Comparison of ENCODE assay signal across 29 mouse cellular contexts in the genomic region with DNA sequence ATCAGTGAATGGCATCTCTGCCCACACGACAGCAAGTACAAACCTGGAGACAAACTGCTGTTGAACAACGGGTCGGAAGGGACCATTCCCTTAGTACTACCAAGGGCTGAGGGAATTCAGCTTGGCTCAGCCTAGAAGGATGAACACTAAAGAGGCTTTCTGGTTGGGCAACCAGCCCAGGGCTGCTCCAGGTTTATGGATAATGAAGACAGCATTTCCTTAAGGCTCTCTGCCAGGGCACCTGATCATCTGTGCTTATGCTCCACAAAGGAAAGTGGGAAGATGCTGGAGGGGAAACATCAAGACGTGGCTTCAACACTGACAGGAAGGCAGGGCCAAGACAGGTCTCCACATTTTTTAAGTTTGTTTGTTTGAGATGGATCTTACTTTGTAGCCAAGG. TPM values are rescaled to one million over a fixed set of nuclear protein-coding genes. Genes with fewer than 3 reads are reported as not detected.
A peak's percentile ranks its signal among the peaks of the same experiment; 100 is the strongest.
DNase-seq lines count a peak whose midpoint lies in the region; ATAC-seq lines count a peak whose summit lies in the region.
"Had no signal": no experiment of that assay in that cellular context is flagged by ENCODE, and none has a peak within 500 bp of the region (broad histone marks: within the 10 kb centered on the region; RNA-seq: fewer than 3 reads in every experiment).

No protein-coding gene starts in this region.

- H3K36me3 ChIP-seq in hindbrain, embryonic 16.5 days (ENCODE audit: control insufficient read depth, insufficient read depth, low read length): peaks cover 70% of the 10 kb centered on the region

- no peak overlapping the region for H3K27ac ChIP-seq in hindbrain, embryonic 16.5 days (ENCODE audit: low read depth, low read length)
- H3K27ac ChIP-seq: embryonic facial prominence, embryonic 13.5 days; heart, embryonic 10.5 days; heart, embryonic 15.5 days; hindbrain, embryonic 13.5 days; kidney, postnatal 0 days; lung, embryonic 15.5 days; midbrain, embryonic 10.5 days; midbrain, embryonic 15.5 days; neural tube, embryonic 15.5 days had no signal

- no peak overlapping the region for H3K4me3 ChIP-seq in hindbrain, embryonic 16.5 days (ENCODE audit: low read length)
- H3K4me3 ChIP-seq: embryonic facial prominence, embryonic 13.5 days; heart, embryonic 10.5 days; heart, embryonic 15.5 days; hindbrain, embryonic 13.5 days; lung, embryonic 15.5 days; midbrain, embryonic 10.5 days; midbrain, embryonic 15.5 days; neural tube, embryonic 15.5 days had no signal

- DNase-seq in left cerebral cortex, postnatal 4 days: peak; percentile 9
- no peak for DNase-seq in left cerebral cortex, postnatal 14 days (ENCODE audit: low spot score in 2 of 2)
- peak; percentile 48 for DNase-seq in cerebellum, adult 8-10 months
- DNase-seq in cerebellum, postnatal 25 days: peak; percentile 77 to 85
- no peak for DNase-seq in adrenal gland, adult 8-10 months
- no peak for DNase-seq in thymus, postnatal 36 days
- DNase-seq: adrenal gland, postnatal 36 days; B cell, adult 2 months; forebrain, postnatal 0 days; gastrocnemius, postnatal 10 days; heart, adult 11 months; kidney, postnatal 4 days; layer of hippocampus, postnatal 36 days; spleen, adult 18-20 months; thymus, postnatal 14 days had no signal

- intact Hi-C loops in left cerebral cortex, postnatal 4 days (cut with DNase I): no loop called here
- intact Hi-C loops in left cerebral cortex, postnatal 14 days (cut with DNase I): no loop called here

- H3K4me1 ChIP-seq in hindbrain, embryonic 16.5 days (ENCODE audit: control insufficient read depth, insufficient read depth, low read depth, low read length): no peaks in the 10 kb centered on the region
- H3K4me1 ChIP-seq: embryonic facial prominence, embryonic 13.5 days; heart, embryonic 10.5 days; heart, embryonic 15.5 days; hindbrain, embryonic 13.5 days; lung, embryonic 15.5 days; midbrain, embryonic 10.5 days; midbrain, embryonic 15.5 days; neural tube, embryonic 15.5 days had no signal

- no peak for ATAC-seq in hindbrain, embryonic 16.5 days
- ATAC-seq: forebrain, postnatal 0 days; intestine, postnatal 0 days; midbrain, embryonic 15.5 days had no signal

- H3K4me2 ChIP-seq in hindbrain, embryonic 16.5 days (ENCODE audit: low read length): no peak overlapping the region
- H3K4me2 ChIP-seq: embryonic facial prominence, embryonic 13.5 days; heart, embryonic 15.5 days; hindbrain, embryonic 13.5 days; lung, embryonic 15.5 days; midbrain, embryonic 15.5 days; neural tube, embryonic 15.5 days had no signal

- H3K9ac ChIP-seq in hindbrain, embryonic 16.5 days (ENCODE audit: low read depth, low read length): no peak overlapping the region
- H3K9ac ChIP-seq: embryonic facial prominence, embryonic 13.5 days; forebrain, postnatal 0 days; heart, embryonic 15.5 days; hindbrain, embryonic 13.5 days; lung, embryonic 15.5 days; midbrain, embryonic 15.5 days; neural tube, embryonic 15.5 days had no signal

- H3K27me3 ChIP-seq in hindbrain, embryonic 16.5 days (replicated peaks; ENCODE audit: control insufficient read depth, insufficient read depth, low read length): no peaks in the 10 kb centered on the region
- H3K27me3 ChIP-seq: embryonic facial prominence, embryonic 13.5 days; heart, embryonic 15.5 days; hindbrain, embryonic 13.5 days; lung, embryonic 15.5 days; midbrain, embryonic 15.5 days; neural tube, embryonic 15.5 days had no signal

- 78% methylated on average over 4 of the region's 4 CpGs for WGBS in hindbrain, embryonic 16.5 days

- no peaks in the 10 kb centered on the region for H3K9me3 ChIP-seq in hindbrain, embryonic 16.5 days (ENCODE audit: control insufficient read depth, low read length)
- H3K9me3 ChIP-seq: embryonic facial prominence, embryonic 13.5 days; heart, embryonic 10.5 days; heart, embryonic 15.5 days; hindbrain, embryonic 13.5 days; lung, embryonic 15.5 days; midbrain, embryonic 10.5 days; midbrain, embryonic 15.5 days; neural tube, embryonic 15.5 days had no signal

RNA-seq across cellular contexts. Expression of gene Slc4a11, which starts 27.1 kb away (rescaled TPM):
- under 1 TPM; 0.34 to 0.83 TPM for total RNA-seq in left cerebral cortex, postnatal 4 days (2021)
- total RNA-seq in left cerebral cortex, postnatal 14 days (2021): 1 to 10 TPM in 1 of 2 experiments, under 1 TPM in 1; 0.32 to 1.8 TPM
- 1 to 10 TPM; 2.6 to 7.8 (median 5.7) TPM for total RNA-seq in adrenal gland, adult 8-10 months (2022)
- polyA plus RNA-seq in hindbrain, embryonic 16.5 days (2015; fragmentation: Nextera tagmentation; extraction: Ambion mirVana): 0.59 and 0.65 TPM in 2 replicates
- total RNA-seq: common myeloid progenitor, adult 5-6 weeks; liver, adult 2 months; megakaryocyte progenitor cell, adult 5-6 weeks had no signal

RNA-seq across cellular contexts. Expression of gene Itpa, which starts 57.0 kb away (rescaled TPM):
- total RNA-seq in left cerebral cortex, postnatal 4 days (2021): 10 to 100 TPM; 48.3 to 48.7 TPM
- 10 to 100 TPM; 40.4 to 41.9 TPM for total RNA-seq in left cerebral cortex, postnatal 14 days (2021)
- 10 to 100 TPM; 29.4 to 34.9 (median 33.1) TPM for total RNA-seq in adrenal gland, adult 8-10 months (2022)
- 127 and 128 TPM in 2 replicates for polyA plus RNA-seq in hindbrain, embryonic 16.5 days (2015; fragmentation: Nextera tagmentation; extraction: Ambion mirVana)

RNA-seq across cellular contexts. Expression of gene Ddrgk1, which starts 59.9 kb away (rescaled TPM):
- 10 to 100 TPM; 56.3 to 68.9 TPM for total RNA-seq in left cerebral cortex, postnatal 4 days (2021)
- 10 to 100 TPM; 78.1 to 85.2 TPM for total RNA-seq in left cerebral cortex, postnatal 14 days (2021)
- 100 to 1,000 TPM; 228 to 279 (median 260) TPM for total RNA-seq in adrenal gland, adult 8-10 months (2022)
- polyA plus RNA-seq in hindbrain, embryonic 16.5 days (2015; fragmentation: Nextera tagmentation; extraction: Ambion mirVana): 77.4 and 80.3 TPM in 2 replicates

Comparison
In these comparisons a context has a peak if more than half of its experiments do, and no peak if none do; other contexts are left out.
1. DNase-seq: peak in left cerebral cortex, postnatal 4 days (single experiment), cerebellum, adult 8-10 months (single experiment) and cerebellum, postnatal 25 days (2 of 2); none in left cerebral cortex, postnatal 14 days (0 of 2), adrenal gland, adult 8-10 months (single experiment) and thymus, postnatal 36 days (0 of 2).